Mouse (Mus musculus): Measurements from ENCODE around the gene Gm37419.

DNA sequence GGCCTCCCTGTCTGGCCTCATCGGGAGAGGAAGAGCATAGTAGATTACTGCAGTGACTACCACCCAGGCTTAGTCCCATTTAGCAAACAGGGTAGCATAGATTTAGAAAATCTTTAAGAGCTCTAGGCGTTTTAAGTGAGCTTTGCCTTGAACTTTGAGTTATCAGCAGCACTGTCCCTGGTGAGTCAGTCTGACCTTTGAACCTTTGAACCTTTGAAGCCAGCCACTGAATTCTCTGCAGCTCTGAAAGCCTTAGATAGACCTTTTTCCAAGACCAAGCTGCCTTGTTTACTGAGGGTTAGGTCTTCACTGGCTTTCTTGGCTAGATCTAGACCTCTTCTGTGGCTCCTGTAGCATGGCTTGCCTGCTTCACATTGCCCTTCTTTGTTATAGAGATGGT lies 46.2 kb downstream of the Gm37419 start:
- TF ChIP-seq CTCF (conservative IDR thresholded peaks at IDR 0.05; ENCODE audit: insufficient read depth, insufficient read length, low read depth, low read length) (no peak), POLR2A (IDR thresholded peaks at IDR 0.05; ENCODE audit: low read depth, low read length) (no peak)
